Mouse (Mus musculus) cerebellum, postnatal 14 days (tissue): ENCODE measurements around the gene Yeats2.

ENCODE experiments used
- DNase-seq, 2 experiments: peaks; one replicate each; pipeline ENCODE4 v3.0.0; 2021; ENCODE audit warnings: mixed read lengths in 2 of 2

Gene Yeats2

GRCm38 (mm10) chr16:20191161-20191882 is 50.5 kb downstream of the Yeats2 start:
- no peak for DNase-seq

- DNase-seq, result no peak
These were observed 51.2 kb downstream of the Yeats2 start for GRCm38 (mm10) chr16:20192043-20192442.

DNA sequence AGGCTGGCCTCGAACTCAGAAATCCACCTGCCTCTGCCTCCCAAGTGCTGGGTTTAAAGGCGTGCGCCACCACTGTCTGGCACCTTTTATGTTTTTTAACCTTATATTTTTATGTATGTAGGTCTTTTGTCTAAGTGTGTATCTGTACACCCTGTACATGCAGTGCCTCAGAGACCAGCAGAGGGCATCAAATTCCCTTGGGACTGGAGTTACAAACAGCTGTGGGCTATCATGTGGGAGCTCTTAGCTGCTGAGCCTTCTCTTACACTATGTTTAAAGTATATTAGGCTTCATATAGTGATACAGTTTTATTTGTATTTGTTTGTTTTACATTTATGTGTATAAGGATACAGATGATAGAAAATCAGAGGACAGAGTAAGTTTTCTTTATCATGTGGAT is 54.7 kb downstream of the Yeats2 start:
- peak; percentile 18 to 41 for DNase-seq

DNA sequence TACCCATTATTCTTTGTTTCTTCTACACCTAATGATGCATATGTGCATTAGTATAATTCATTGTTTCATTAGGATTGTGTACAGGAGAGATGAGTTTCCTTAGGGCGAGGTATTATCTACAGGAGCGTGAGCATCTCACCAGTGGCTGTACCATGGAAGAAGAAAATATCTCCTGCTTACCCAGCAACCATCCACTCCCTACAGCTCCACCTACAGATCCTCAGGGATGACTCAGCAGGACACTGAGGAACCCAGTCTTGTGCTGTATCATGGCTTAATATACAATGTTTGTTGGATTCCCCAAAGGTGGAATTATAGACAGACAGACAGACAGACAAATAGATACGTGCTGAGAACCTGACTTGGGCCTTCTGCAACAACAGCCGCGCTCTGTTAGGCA is 56.1 kb downstream of the Yeats2 start:
- no peak for DNase-seq

GRCm38 (mm10) chr16:20199501-20200201 is 58.8 kb downstream of the Yeats2 start:
- DNase-seq, result no peak

DNA sequence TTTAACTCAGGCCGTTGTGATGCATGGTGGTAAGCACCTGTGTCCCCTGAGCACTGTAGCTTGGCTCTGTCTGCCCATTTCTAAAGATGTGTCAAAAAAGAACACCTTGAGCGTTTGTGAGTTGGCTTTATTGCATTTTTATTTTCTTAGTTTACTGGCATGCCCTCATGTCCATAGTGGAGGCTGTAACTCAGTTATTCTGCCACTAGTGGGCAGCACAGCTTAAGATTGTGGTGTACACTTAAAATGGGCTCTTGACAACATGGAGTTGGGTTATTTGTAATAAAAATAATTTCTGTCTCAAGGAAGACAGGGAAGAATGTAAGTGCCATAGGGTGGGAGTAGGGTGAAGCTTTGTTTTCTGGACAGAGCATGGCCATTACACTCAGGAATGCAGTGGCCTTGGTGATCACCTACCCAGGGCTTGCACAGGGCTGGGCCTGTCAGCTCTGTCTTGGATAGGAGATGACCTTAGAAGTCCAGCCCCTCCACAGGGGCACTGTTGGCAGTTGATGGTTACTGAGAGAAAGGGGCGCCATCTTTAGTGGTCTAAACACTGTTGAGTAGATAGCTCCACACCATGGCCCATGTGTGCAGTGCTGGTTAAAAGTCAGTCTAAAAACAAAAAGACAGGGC is 72.8 kb downstream of the Yeats2 start:
- DNase-seq, result peak; percentile 65 to 77

DNA sequence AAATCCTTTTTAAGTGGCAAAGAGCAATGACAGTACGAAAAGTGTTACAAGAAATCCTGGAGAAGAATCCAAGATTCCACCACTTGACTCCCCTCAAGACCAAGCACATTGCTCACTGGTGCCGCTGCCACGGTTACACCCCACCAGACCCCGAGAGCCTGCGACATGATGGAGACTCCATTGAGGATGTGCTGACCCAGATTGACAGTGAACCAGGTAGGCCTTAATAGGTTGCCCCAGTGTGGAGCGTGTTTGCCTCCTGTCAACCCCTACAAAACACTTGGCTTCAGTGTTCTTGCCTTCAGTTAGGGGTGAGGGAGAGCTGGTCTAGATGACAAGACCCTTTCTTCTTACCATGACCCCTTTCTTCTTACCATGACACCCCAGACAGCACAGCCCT is 81.9 kb downstream of the Yeats2 start:
- DNase-seq, result no peak

GRCm38 (mm10) chr16:20226676-20227075 is 85.8 kb downstream of the Yeats2 start:
- no peak for DNase-seq

DNA sequence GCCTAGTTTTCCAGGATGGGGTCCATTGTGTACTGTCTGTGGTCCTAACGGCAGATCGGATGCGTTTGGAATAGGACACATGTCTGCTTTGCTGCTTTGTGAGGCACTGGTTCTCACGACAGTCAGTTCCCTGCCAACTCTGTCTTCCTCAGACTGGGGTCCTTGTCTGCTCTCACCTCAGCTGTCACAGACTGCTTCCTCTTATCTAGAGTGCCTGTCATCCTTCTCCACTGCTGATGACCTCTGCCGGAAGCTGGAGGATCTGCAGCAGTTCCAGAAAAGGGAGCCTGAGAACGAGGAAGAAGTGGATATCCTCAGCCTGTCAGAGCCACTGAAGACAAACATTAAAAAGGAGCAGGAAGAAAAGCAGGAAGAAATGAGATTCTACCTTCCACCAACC is 86.6 kb downstream of the Yeats2 start:
- no peak for DNase-seq

DNA sequence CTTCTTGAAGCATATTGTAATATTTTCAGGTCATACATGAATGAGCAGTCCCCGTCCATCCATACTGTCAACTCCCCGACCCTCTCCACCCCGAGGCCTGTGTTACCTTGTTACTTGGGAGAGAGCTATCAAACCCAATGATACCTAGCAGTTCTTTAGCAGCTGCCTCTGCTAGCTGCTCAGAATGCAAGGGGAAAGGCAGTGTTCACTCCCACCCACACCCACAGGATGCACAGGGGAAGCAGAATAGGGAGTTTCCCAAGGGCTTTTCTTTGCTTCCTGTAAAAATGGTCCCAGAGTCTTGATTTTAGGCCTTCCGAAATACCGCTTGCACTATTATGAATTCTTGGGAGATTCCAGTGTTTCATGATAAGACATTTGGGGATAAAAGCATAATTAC is 87.3 kb downstream of the Yeats2 start:
- DNase-seq, result no peak

DNA sequence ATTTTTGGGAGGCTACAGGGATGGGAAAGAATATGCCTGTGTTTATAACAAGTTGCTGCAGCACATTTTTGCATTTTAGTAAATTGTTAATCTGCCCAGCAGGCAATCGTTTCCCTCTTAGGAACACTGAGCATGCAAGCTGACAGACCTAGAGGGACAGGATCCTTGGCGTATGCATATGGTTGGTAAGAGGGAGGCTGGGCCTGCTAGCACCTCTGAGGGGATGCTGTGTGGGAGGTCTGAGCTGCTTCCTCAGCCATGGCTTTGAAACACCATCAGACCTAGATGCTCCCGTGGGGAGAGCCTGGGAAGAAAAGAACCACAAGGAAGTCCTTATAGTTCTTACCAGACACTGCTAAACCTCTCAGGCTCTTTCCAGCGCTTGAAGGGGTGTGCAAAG is 93.5 kb downstream of the Yeats2 start:
- DNase-seq, result no peak

DNA sequence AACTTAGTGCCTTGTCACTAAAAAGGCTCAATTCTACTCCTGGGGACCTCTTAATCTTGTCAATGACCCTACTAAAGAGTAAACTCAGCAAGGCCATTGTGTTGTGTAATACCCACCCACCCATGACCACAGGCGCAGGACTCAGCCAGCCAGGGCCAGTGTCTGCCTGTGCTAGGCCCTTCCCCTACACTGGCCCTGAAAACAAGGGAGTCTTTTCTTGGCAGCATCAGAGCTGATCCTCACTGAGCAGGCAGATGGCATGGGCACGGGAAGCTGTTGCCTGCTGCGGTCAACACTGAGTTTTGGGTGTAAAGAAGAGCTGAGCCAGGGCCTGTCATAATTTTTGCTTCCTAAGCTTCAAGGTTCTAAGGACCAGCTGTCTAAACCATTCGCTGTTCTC is 96.6 kb downstream of the Yeats2 start:
- peak; percentile 43 to 66 for DNase-seq

DNA sequence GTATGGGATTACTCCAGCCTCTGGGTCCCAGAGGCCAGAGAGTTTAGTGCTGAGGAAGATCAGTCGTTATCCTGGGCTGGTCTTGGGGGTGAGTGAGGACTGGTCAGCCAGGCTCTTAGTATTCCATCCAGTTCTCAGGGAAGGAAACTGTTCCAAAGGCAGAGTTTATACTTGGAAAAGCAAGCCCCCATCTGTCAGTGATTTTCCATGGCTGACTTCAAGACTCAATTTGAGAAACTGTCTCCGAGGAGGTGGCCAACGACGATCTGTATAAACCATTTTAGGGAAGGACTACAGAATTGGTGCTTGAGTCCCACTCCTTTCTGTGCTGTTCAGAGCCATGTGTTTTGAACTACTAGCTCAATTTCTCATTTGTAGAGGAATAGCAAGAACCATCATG is 97.8 kb downstream of the Yeats2 start:
- DNase-seq, result no peak

DNA sequence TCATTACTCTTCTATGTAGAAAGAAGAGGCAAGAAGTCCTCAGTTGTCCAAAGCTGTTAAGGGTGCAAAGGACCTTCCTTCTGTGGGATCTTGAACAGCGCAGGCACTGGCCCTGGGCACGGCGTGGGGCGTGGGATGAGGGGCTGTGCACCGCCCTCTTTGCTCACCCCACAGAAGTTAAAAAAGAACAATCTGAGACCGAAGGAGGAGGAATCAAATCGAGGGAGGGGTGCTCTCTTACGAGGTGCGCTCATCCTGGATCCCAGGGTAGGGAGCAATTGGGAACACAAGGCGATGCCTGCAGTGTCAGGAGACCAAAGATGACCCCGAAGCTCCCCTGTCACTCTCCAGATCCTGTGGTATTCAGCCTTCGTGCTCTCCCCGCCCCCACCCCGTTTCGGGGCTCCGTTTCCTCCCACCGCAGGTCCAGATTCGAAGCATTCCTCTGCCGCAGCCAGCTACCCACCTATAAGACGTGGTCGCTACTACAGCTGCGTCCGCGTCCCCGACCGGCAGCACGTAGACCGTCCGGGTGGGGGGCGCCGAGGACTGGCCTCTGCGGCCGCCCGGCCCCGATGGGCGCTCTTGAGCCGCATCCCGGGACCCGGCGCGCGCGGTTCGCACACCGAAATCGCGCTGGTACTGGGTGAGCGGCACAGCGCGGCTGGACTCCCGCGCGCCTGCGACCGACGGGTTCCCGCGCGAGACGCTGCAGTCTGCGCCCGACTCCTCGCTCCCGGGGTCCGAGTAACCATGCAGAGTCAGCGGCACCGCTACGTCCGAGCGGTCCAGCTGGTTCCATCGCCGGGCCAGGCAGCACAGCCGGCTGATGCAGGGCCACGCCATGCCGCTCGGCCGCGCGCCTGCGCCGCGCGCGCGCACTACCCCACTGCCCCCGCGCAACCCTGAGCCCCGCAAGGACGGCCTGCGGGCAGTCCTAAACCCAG is 99.9 kb downstream of the Yeats2 start, which contains the start of gene Map6d1:
Gene Map6d1 (minus strand): TSS at position 891 of the 947 bp plus-strand sequence.
- DNase-seq, result peak; percentile 80 to 85

DNA sequence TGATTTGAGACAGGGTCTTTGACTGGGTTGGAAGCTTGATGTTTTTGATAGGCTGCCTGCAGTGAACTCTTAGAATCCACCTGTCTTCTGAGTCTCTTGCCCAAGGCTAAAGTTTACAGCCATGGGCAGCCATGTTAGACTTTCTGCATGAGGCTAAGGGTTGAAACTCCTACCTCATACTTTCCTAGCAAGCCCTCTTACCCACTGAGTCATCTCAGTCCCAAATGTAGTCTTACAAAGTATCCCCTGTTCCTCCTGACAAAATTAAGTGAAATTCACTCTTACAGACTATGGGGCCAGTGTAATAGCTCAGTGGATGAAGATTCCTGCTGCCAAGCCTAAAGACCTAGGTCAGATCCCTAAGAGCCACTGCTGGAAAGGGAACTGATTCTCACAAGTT is 106.2 kb downstream of the Yeats2 start:
- DNase-seq, result no peak

DNA sequence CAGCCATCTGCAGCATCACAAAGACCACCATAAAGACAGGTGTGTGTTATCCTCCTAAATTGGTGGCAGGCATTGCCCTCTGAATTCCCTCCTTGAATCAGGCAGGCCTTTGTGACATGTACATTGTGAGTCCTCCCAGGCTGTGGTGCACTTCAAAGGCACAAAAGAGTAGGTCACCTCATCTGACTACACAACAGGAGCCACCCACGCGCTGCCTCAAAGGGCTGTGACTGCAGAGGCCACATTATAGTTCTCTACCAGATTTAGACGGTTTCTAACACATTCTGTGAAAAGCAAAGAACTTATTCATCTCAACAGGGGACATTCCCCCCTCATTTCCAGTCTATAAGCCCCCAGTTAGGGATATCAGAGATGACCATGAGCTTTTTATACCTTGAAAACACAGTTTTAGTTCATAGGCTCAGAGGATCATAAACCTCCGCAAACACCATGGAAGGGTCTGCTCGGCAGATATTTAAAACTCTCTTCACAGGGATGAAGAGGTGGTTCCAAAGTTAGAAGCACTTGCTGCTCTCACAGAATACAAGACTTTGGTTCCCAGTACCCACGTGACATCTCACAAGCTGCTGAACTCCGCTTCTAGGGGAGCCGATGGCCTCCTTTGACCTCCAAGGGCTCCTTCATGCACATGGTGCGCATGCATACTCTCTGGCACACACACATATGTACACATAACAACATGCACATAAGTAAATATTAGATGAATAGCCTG is 107.7 kb downstream of the Yeats2 start:
- DNase-seq, result no peak

GRCm38 (mm10) chr16:20257926-20258325 is 117.1 kb downstream of the Yeats2 start:
- no peak for DNase-seq

GRCm38 (mm10) chr16:20265089-20265488 is 124.2 kb downstream of the Yeats2 start:
- no peak for DNase-seq

GRCm38 (mm10) chr16:20271339-20271738 is 130.5 kb downstream of the Yeats2 start:
- DNase-seq, result no peak

DNA sequence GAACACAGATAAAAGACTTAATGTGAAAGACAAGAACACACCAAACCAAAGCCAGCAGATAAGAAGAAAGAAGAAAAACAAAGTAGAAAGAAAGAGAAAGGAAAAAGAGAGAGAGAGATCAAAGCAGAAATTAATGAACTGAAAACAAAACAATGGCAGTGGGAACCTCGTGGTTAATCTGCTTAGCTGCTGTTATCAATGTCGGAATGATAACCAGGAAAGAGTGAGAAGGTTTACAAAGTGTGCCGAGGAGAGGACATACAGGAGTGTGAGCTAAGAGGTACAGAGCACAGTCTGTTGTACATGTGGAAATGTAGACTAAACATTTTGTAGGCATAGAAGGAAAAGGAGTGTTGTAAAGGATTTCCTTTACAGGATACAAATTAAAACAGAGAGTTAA is 132.1 kb downstream of the Yeats2 start:
- no peak for DNase-seq

DNA sequence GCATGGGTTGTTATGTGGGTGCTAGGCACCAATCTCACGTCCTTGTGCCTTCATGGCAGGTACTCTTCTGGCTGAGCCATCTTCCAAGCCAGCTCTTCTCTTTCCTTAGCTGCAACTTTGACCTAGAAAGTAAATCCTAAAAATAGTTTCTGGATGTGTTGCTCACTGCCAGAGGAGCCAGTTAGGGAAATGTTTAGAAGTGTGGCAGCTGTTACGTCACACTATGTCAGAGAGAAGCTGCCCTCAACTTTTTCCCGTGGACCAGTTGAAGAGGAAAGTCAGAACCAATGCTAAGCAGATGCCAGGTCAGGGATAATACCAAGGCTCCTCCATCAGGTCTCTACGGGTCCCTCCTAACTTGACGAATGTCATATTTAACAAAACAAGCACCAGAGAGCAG is 138.5 kb downstream of the Yeats2 start:
- no peak for DNase-seq

- DNase-seq, result no peak
These were observed 139.4 kb downstream of the Yeats2 start for GRCm38 (mm10) chr16:20280238-20280637.
